Mouse (Mus musculus): ENCODE measurements around the gene Eml4. TPM values are rescaled to one million over a fixed set of nuclear protein-coding genes. Genes with fewer than 3 reads are reported as not detected.

Eml4 gene
- polyA plus RNA-seq, 1 experiment = 0.95 TPM

GRCm38 (mm10) chr17:83340895-83341524 lies 9.7 kb upstream of the Eml4 start:
- H3K9me3 ChIP-seq = no peaks in the 10 kb centered on the region
- TF ChIP-seq FLI1 (IDR thresholded peaks at IDR 0.05; ENCODE audit: low read length) (no peak), GATA1 (IDR thresholded peaks at IDR 0.05; ENCODE audit: borderline replicate concordance, low read length) (no peak)
- H3K36me3 ChIP-seq (replicated peaks; ENCODE audit: low read length) = no peaks in the 10 kb centered on the region
- H3K27me3 ChIP-seq (replicated peaks) = peaks cover 3% of the 10 kb centered on the region
- peaks cover 8% of the 10 kb centered on the region for H3K4me1 ChIP-seq
- H3K4me3 ChIP-seq (replicated peaks) = no peak overlapping the region

- H3K27me3 ChIP-seq (replicated peaks) = no peaks in the 10 kb centered on the region
- no peaks in the 10 kb centered on the region for H3K36me3 ChIP-seq (replicated peaks; ENCODE audit: low read length)
- TF ChIP-seq FLI1 (IDR thresholded peaks at IDR 0.05; ENCODE audit: low read length) (no peak), GATA1 (IDR thresholded peaks at IDR 0.05; ENCODE audit: borderline replicate concordance, low read length) (no peak)
- peaks cover 14% of the 10 kb centered on the region for H3K4me1 ChIP-seq
- no peak overlapping the region for H3K4me3 ChIP-seq (replicated peaks)
- no peaks in the 10 kb centered on the region for H3K9me3 ChIP-seq
Measured at GRCm38 (mm10) chr17:83344226-83344625, 6.5 kb upstream of the Eml4 start.

GRCm38 (mm10) chr17:83348056-83348822 lies 2.5 kb upstream of the Eml4 start:
- Histone ChIP-seq H3K4me1 (peaks cover 26% of the 10 kb centered on the region), H3K27me3 (replicated peaks) (no peaks in the 10 kb centered on the region), H3K9me3 (no peaks in the 10 kb centered on the region), H3K4me3 (replicated peaks) (peak overlapping the region; percentile 65), H3K36me3 (replicated peaks; ENCODE audit: low read length) (no peaks in the 10 kb centered on the region)
- no peak for TF ChIP-seq FLI1 (IDR thresholded peaks at IDR 0.05; ENCODE audit: low read length)
- TF ChIP-seq GATA1 (IDR thresholded peaks at IDR 0.05; ENCODE audit: borderline replicate concordance, low read length) = no peak

- Histone ChIP-seq H3K4me1 (peaks cover 39% of the 10 kb centered on the region), H3K9me3 (no peaks in the 10 kb centered on the region), H3K36me3 (replicated peaks; ENCODE audit: low read length) (no peaks in the 10 kb centered on the region), H3K27me3 (replicated peaks) (no peaks in the 10 kb centered on the region), H3K4me3 (replicated peaks) (peak overlapping the region; percentile 94)
- TF ChIP-seq GATA1 (IDR thresholded peaks at IDR 0.05; ENCODE audit: borderline replicate concordance, low read length) = no peak
- TF ChIP-seq FLI1 (IDR thresholded peaks at IDR 0.05; ENCODE audit: low read length) = no peak
Measured at GRCm38 (mm10) chr17:83351119-83351531, 394 bp downstream of the Eml4 start.

GRCm38 (mm10) chr17:83351601-83352413 lies 1.1 kb downstream of the Eml4 start:
- no peaks in the 10 kb centered on the region for H3K9me3 ChIP-seq
- H3K4me1 ChIP-seq = peaks cover 39% of the 10 kb centered on the region
- TF ChIP-seq FLI1 (IDR thresholded peaks at IDR 0.05; ENCODE audit: low read length) = no peak
- no peak for TF ChIP-seq GATA1 (IDR thresholded peaks at IDR 0.05; ENCODE audit: borderline replicate concordance, low read length)
- H3K27me3 ChIP-seq (replicated peaks) = no peaks in the 10 kb centered on the region
- no peaks in the 10 kb centered on the region for H3K36me3 ChIP-seq (replicated peaks; ENCODE audit: low read length)
- H3K4me3 ChIP-seq (replicated peaks) = peak overlapping the region; percentile 94

GRCm38 (mm10) chr17:83352456-83352855 lies 1.7 kb downstream of the Eml4 start:
- H3K36me3 ChIP-seq (replicated peaks; ENCODE audit: low read length) = no peaks in the 10 kb centered on the region
- peaks cover 39% of the 10 kb centered on the region for H3K4me1 ChIP-seq
- peak overlapping the region; percentile 76 for H3K4me3 ChIP-seq (replicated peaks)
- H3K9me3 ChIP-seq = no peaks in the 10 kb centered on the region
- H3K27me3 ChIP-seq (replicated peaks) = no peaks in the 10 kb centered on the region
- TF ChIP-seq FLI1 (IDR thresholded peaks at IDR 0.05; ENCODE audit: low read length) = no peak
- no peak for TF ChIP-seq GATA1 (IDR thresholded peaks at IDR 0.05; ENCODE audit: borderline replicate concordance, low read length)

GRCm38 (mm10) chr17:83353011-83353410 lies 2.3 kb downstream of the Eml4 start:
- Histone ChIP-seq H3K4me3 (replicated peaks) (peak overlapping the region; percentile 76), H3K36me3 (replicated peaks; ENCODE audit: low read length) (no peaks in the 10 kb centered on the region)
- TF ChIP-seq FLI1 (IDR thresholded peaks at IDR 0.05; ENCODE audit: low read length) = no peak
- TF ChIP-seq GATA1 (IDR thresholded peaks at IDR 0.05; ENCODE audit: borderline replicate concordance, low read length) = no peak

GRCm38 (mm10) chr17:83353460-83353859 lies 2.7 kb downstream of the Eml4 start:
- H3K4me3 ChIP-seq (replicated peaks) = peak overlapping the region; percentile 3

More at GRCm38 (mm10) chr17:83353011-83353410, 2.3 kb downstream of the Eml4 start:
- peaks cover 38% of the 10 kb centered on the region for H3K4me1 ChIP-seq
- no peaks in the 10 kb centered on the region for H3K9me3 ChIP-seq
- no peaks in the 10 kb centered on the region for H3K27me3 ChIP-seq (replicated peaks)

GRCm38 (mm10) chr17:83355481-83355880 lies 4.8 kb downstream of the Eml4 start:
- TF ChIP-seq FLI1 (IDR thresholded peaks at IDR 0.05; ENCODE audit: low read length) = no peak
- no peak for TF ChIP-seq GATA1 (IDR thresholded peaks at IDR 0.05; ENCODE audit: borderline replicate concordance, low read length)
- Histone ChIP-seq H3K36me3 (replicated peaks; ENCODE audit: low read length) (peaks cover 2% of the 10 kb centered on the region), H3K9me3 (no peaks in the 10 kb centered on the region), H3K4me1 (peaks cover 53% of the 10 kb centered on the region), H3K4me3 (replicated peaks) (no peak overlapping the region), H3K27me3 (replicated peaks) (no peaks in the 10 kb centered on the region)

More at GRCm38 (mm10) chr17:83353460-83353859, 2.7 kb downstream of the Eml4 start:
- H3K4me1 ChIP-seq = peaks cover 36% of the 10 kb centered on the region
- no peaks in the 10 kb centered on the region for H3K9me3 ChIP-seq
- H3K36me3 ChIP-seq (replicated peaks; ENCODE audit: low read length) = no peaks in the 10 kb centered on the region
- no peaks in the 10 kb centered on the region for H3K27me3 ChIP-seq (replicated peaks)
- TF ChIP-seq GATA1 (IDR thresholded peaks at IDR 0.05; ENCODE audit: borderline replicate concordance, low read length) (no peak), FLI1 (IDR thresholded peaks at IDR 0.05; ENCODE audit: low read length) (no peak)

Data from megakaryocyte, embryonic 14.5 days (primary cell).